Mouse (Mus musculus): Measurements from ENCODE around the gene Brwd3. TPM values are rescaled to one million over a fixed set of nuclear protein-coding genes. Genes with fewer than 3 reads are reported as not detected.

The Brwd3 gene
- polyA plus RNA-seq, 1 experiment, result 0.37 TPM

GRCm38 (mm10) chrX:108728334-108728733 lies 105.8 kb downstream of the Brwd3 start:
- Histone ChIP-seq H3K4me1 (ENCODE audit: control insufficient read depth, insufficient read depth, insufficient read length, low read length) (no peaks in the 10 kb centered on the region), H3K4me3 (ENCODE audit: low read depth, low read length) (no peak overlapping the region), H3K36me3 (ENCODE audit: control insufficient read depth, insufficient read depth, low read length) (no peaks in the 10 kb centered on the region), H3K27me3 (ENCODE audit: control insufficient read depth, insufficient read depth, low read length) (no peaks in the 10 kb centered on the region), H3K27ac (ENCODE audit: insufficient read depth, low read depth, low read length) (no peak overlapping the region)
- 61% methylated on average over 3 of the region's 3 CpGs for WGBS
- TF ChIP-seq POLR2A (IDR thresholded peaks at IDR 0.05; ENCODE audit: low read depth, low read length) (no peak), CTCF (IDR thresholded peaks at IDR 0.05; ENCODE audit: extremely low read depth, insufficient read length, insufficient replicate concordance, low read depth, low read length) (no peak)

- Histone ChIP-seq H3K27me3 (ENCODE audit: control insufficient read depth, insufficient read depth, low read length) (no peaks in the 10 kb centered on the region), H3K4me3 (ENCODE audit: low read depth, low read length) (no peak overlapping the region), H3K27ac (ENCODE audit: insufficient read depth, low read depth, low read length) (no peak overlapping the region), H3K36me3 (ENCODE audit: control insufficient read depth, insufficient read depth, low read length) (no peaks in the 10 kb centered on the region), H3K4me1 (ENCODE audit: control insufficient read depth, insufficient read depth, insufficient read length, low read length) (no peaks in the 10 kb centered on the region)
- no peak for TF ChIP-seq POLR2A (IDR thresholded peaks at IDR 0.05; ENCODE audit: low read depth, low read length)
These were observed 109.9 kb downstream of the Brwd3 start for GRCm38 (mm10) chrX:108724241-108724640.

GRCm38 (mm10) chrX:108722447-108722846 lies 111.7 kb downstream of the Brwd3 start:
- Histone ChIP-seq H3K36me3 (ENCODE audit: control insufficient read depth, insufficient read depth, low read length) (no peaks in the 10 kb centered on the region), H3K4me3 (ENCODE audit: low read depth, low read length) (no peak overlapping the region), H3K27me3 (ENCODE audit: control insufficient read depth, insufficient read depth, low read length) (no peaks in the 10 kb centered on the region), H3K27ac (ENCODE audit: insufficient read depth, low read depth, low read length) (no peak overlapping the region), H3K4me1 (ENCODE audit: control insufficient read depth, insufficient read depth, insufficient read length, low read length) (no peaks in the 10 kb centered on the region)
- 77% methylated on average over 1 of the region's 1 CpGs for WGBS
- TF ChIP-seq CTCF (IDR thresholded peaks at IDR 0.05; ENCODE audit: extremely low read depth, insufficient read length, insufficient replicate concordance, low read depth, low read length) (no peak), POLR2A (IDR thresholded peaks at IDR 0.05; ENCODE audit: low read depth, low read length) (no peak)

- no peak overlapping the region for H3K4me3 ChIP-seq (ENCODE audit: low read depth, low read length)
- H3K27ac ChIP-seq (ENCODE audit: insufficient read depth, low read depth, low read length), result no peak overlapping the region
- H3K27me3 ChIP-seq (ENCODE audit: control insufficient read depth, insufficient read depth, low read length), result no peaks in the 10 kb centered on the region
- WGBS, result 34% methylated on average over 2 of the region's 2 CpGs
- no peaks in the 10 kb centered on the region for H3K4me1 ChIP-seq (ENCODE audit: control insufficient read depth, insufficient read depth, insufficient read length, low read length)
- no peaks in the 10 kb centered on the region for H3K36me3 ChIP-seq (ENCODE audit: control insufficient read depth, insufficient read depth, low read length)
- TF ChIP-seq POLR2A (IDR thresholded peaks at IDR 0.05; ENCODE audit: low read depth, low read length) (no peak), CTCF (IDR thresholded peaks at IDR 0.05; ENCODE audit: extremely low read depth, insufficient read length, insufficient replicate concordance, low read depth, low read length) (no peak)
These were observed 129.9 kb downstream of the Brwd3 start for GRCm38 (mm10) chrX:108704312-108704711.

Other genes starting within 250 kb of the Brwd3 start
- gene Gm379, start 169.5 kb downstream of the Brwd3 start, polyA plus RNA-seq (2012; rRNA removed), result 0.27 and 0.33 TPM in 2 replicates
- gene Hmgn5, start 179.0 kb upstream of the Brwd3 start, polyA plus RNA-seq (2012; rRNA removed), result 0.11 and 0.16 TPM in 2 replicates